Comparison of ENCODE assay signal across 9 mouse cellular contexts in genomic region chr13:9882362-9883282, GRCm38 (mm10).
DNase-seq lines count a peak whose midpoint lies in the region; ATAC-seq and TF ChIP-seq lines count a peak whose summit lies in the region.
"Had no signal": no experiment of that assay in that cellular context is flagged by ENCODE, and none has a peak within 500 bp of the region (broad histone marks: within the 10 kb centered on the region; RNA-seq: fewer than 3 reads in every experiment).

No protein-coding gene starts in this region.

- H3K36me3 ChIP-seq in ES-E14 (ENCODE audit: control insufficient read depth, insufficient read depth, low read length, poor library complexity, severe bottlenecking), result no peaks in the 10 kb centered on the region
- H3K36me3 ChIP-seq in forebrain, embryonic 13.5 days (ENCODE audit: poor library complexity, severe bottlenecking), result no peaks in the 10 kb centered on the region
- no peaks in the 10 kb centered on the region for H3K36me3 ChIP-seq in heart, embryonic 16.5 days (ENCODE audit: control insufficient read depth, insufficient read depth)
- no peaks in the 10 kb centered on the region for H3K36me3 ChIP-seq in liver, embryonic 11.5 days (ENCODE audit: control insufficient read depth, insufficient read depth, low read length)
- no peaks in the 10 kb centered on the region for H3K36me3 ChIP-seq in neural tube, embryonic 12.5 days
- H3K36me3 ChIP-seq: liver, embryonic 13.5 days had no signal

- WGBS in forebrain, embryonic 13.5 days, result 53% methylated on average over 15 of the region's 15 CpGs
- WGBS in heart, embryonic 16.5 days, result 41% methylated on average over 15 of the region's 15 CpGs
- WGBS in liver, embryonic 11.5 days, result 52% methylated on average over 15 of the region's 15 CpGs
- 56% methylated on average over 15 of the region's 15 CpGs for WGBS in neural tube, embryonic 12.5 days

- in situ Hi-C loops in ES-E14 (cut with MboI; ENCODE audit: low sequenced_read_pairs in 2 of 2, unreplicated experiment in 2 of 2), result loop anchor here (25.0 kb wide), 2 partner anchors 455 to 655 kb away; no protein-coding TSS in a partner anchor

- H3K4me2 ChIP-seq in forebrain, embryonic 13.5 days, result no peak overlapping the region
- H3K4me2 ChIP-seq in heart, embryonic 16.5 days (ENCODE audit: low read depth, low read length), result no peak overlapping the region
- no peak overlapping the region for H3K4me2 ChIP-seq in liver, embryonic 11.5 days
- H3K4me2 ChIP-seq in neural tube, embryonic 12.5 days (replicated peaks), result no peak overlapping the region
- H3K4me2 ChIP-seq: liver, embryonic 13.5 days had no signal

- no peak overlapping the region for H3K9ac ChIP-seq in ES-E14 (ENCODE audit: insufficient read depth, low read depth, low read length, poor library complexity, severe bottlenecking)
- no peak overlapping the region for H3K9ac ChIP-seq in forebrain, embryonic 13.5 days
- H3K9ac ChIP-seq in heart, embryonic 16.5 days (ENCODE audit: low read length), result no peak overlapping the region
- no peak overlapping the region for H3K9ac ChIP-seq in liver, embryonic 11.5 days (ENCODE audit: low read depth, low read length)
- no peak overlapping the region for H3K9ac ChIP-seq in neural tube, embryonic 12.5 days
- H3K9ac ChIP-seq: liver, embryonic 13.5 days had no signal

- peak; percentile 92 for ATAC-seq in forebrain, embryonic 13.5 days
- peak; percentile 80 for ATAC-seq in heart, embryonic 16.5 days (replicated peaks; ENCODE audit: extremely low read depth, insufficient read depth, low FRiP score)
- ATAC-seq in liver, embryonic 11.5 days (replicated peaks; ENCODE audit: low FRiP score), result peak; percentile 62
- ATAC-seq in neural tube, embryonic 12.5 days (ENCODE audit: low FRiP score, low read depth), result peak; percentile 90

- no peak overlapping the region for H3K27ac ChIP-seq in ES-E14 (ENCODE audit: insufficient read depth, low read depth, low read length, poor library complexity, severe bottlenecking)
- H3K27ac ChIP-seq in forebrain, embryonic 13.5 days, result no peak overlapping the region
- no peak overlapping the region for H3K27ac ChIP-seq in heart, embryonic 16.5 days (ENCODE audit: low read length)
- H3K27ac ChIP-seq in liver, embryonic 11.5 days (ENCODE audit: low read depth, low read length), result no peak overlapping the region
- no peak overlapping the region for H3K27ac ChIP-seq in neural tube, embryonic 12.5 days
- H3K27ac ChIP-seq: liver, embryonic 13.5 days had no signal

- H3K4me1 ChIP-seq in ES-E14 (ENCODE audit: control insufficient read depth in 2 of 2, insufficient read depth in 2 of 2, low read length in 2 of 2, poor library complexity in 1 of 2), result no peaks in the 10 kb centered on the region
- H3K4me1 ChIP-seq in forebrain, embryonic 13.5 days, result no peaks in the 10 kb centered on the region
- peaks cover 9% of the 10 kb centered on the region; the same call in 1 of the 2 replicates for H3K4me1 ChIP-seq in heart, embryonic 16.5 days (ENCODE audit: control insufficient read depth, insufficient read depth, low read length)
- no peaks in the 10 kb centered on the region for H3K4me1 ChIP-seq in liver, embryonic 11.5 days (replicated peaks; ENCODE audit: control insufficient read depth, insufficient read depth, low read length)
- H3K4me1 ChIP-seq in neural tube, embryonic 12.5 days, result no peaks in the 10 kb centered on the region
- H3K4me1 ChIP-seq: liver, embryonic 13.5 days had no signal

- DNase-seq in ES-E14 (ENCODE audit: low read depth, low spot score), result peak; percentile 36
- peak; percentile 6 for DNase-seq in c-Kit-positive CD71-positive TER-119-negative erythroid progenitor cells, embryonic 14.5 days (ENCODE audit: low read depth)
- DNase-seq in kidney, postnatal 10 days, result peak; percentile 86
- peak; percentile 34 for DNase-seq in liver, embryonic 11.5 days (ENCODE audit: low spot score)
- DNase-seq in thymus, postnatal 0 days (ENCODE audit: low spot score), result peak; percentile 61
- DNase-seq: liver, embryonic 13.5 days had no signal

- no peaks in the 10 kb centered on the region for H3K9me3 ChIP-seq in ES-E14 (ENCODE audit: control insufficient read depth, insufficient read depth, low read depth, low read length)
- H3K9me3 ChIP-seq in forebrain, embryonic 13.5 days (replicated peaks), result no peaks in the 10 kb centered on the region
- no peaks in the 10 kb centered on the region for H3K9me3 ChIP-seq in heart, embryonic 16.5 days (replicated peaks; ENCODE audit: control insufficient read depth, low read length)
- no peaks in the 10 kb centered on the region for H3K9me3 ChIP-seq in liver, embryonic 11.5 days (ENCODE audit: control insufficient read depth, low read length)
- no peaks in the 10 kb centered on the region for H3K9me3 ChIP-seq in neural tube, embryonic 12.5 days
- H3K9me3 ChIP-seq: liver, embryonic 13.5 days had no signal

- no peak overlapping the region for H3K4me3 ChIP-seq in ES-E14 (ENCODE audit: insufficient read depth in 1 of 2, low read depth in 1 of 2, low read length in 2 of 2, poor library complexity in 1 of 2, severe bottlenecking in 1 of 2)
- H3K4me3 ChIP-seq in forebrain, embryonic 13.5 days, result no peak overlapping the region
- H3K4me3 ChIP-seq in heart, embryonic 16.5 days (ENCODE audit: low read length), result no peak overlapping the region
- H3K4me3 ChIP-seq in liver, embryonic 11.5 days (ENCODE audit: low read depth, low read length), result no peak overlapping the region
- no peak overlapping the region for H3K4me3 ChIP-seq in neural tube, embryonic 12.5 days
- H3K4me3 ChIP-seq: liver, embryonic 13.5 days had no signal

- H3K27me3 ChIP-seq in forebrain, embryonic 13.5 days, result no peaks in the 10 kb centered on the region
- no peaks in the 10 kb centered on the region for H3K27me3 ChIP-seq in heart, embryonic 16.5 days (ENCODE audit: control insufficient read depth, insufficient read depth, low read length)
- H3K27me3 ChIP-seq in liver, embryonic 11.5 days (replicated peaks; ENCODE audit: control insufficient read depth, insufficient read depth, low read length), result no peaks in the 10 kb centered on the region
- H3K27me3 ChIP-seq in neural tube, embryonic 12.5 days (replicated peaks), result no peaks in the 10 kb centered on the region
- H3K27me3 ChIP-seq: liver, embryonic 13.5 days had no signal

TF ChIP-seq in ES-E14, 5 proteins besides CTCF, POLR2A, EP300 and RAD21:
- TF ChIP-seq HCFC1 (IDR thresholded peaks at IDR 0.05; ENCODE audit: borderline replicate concordance, insufficient read depth, low read length) (no peak), ZC3H11A (IDR thresholded peaks at IDR 0.05; ENCODE audit: borderline replicate concordance, low read depth, low read length) (peak; percentile 87)

Comparison
In these comparisons a context has a peak if more than half of its experiments do, and no peak if none do; other contexts are left out.
1. DNase-seq: peak in every context shown above with its lines; median percentile 86 in kidney, postnatal 10 days; 61 in thymus, postnatal 0 days; 36 in ES-E14; 34 in liver, embryonic 11.5 days; 6 in c-Kit-positive CD71-positive TER-119-negative erythroid progenitor cells, embryonic 14.5 days.